Mouse (Mus musculus) MEL (cell line): ENCODE data around the gene Cand2. TPM values are rescaled to one million over a fixed set of nuclear protein-coding genes. Genes with fewer than 3 reads are reported as not detected.

Source experiments
- DNase-seq: peaks from one replicate; pipeline ENCODE4 v3.0.0; 2011; ENCODE audit warnings: low read depth, low spot score
- H3K27ac ChIP-seq: 2 replicates; pipeline ENCODE4 v1.5.1; 2012; ENCODE audit warnings: low read depth, mild to moderate bottlenecking, control low read depth, low read length, moderate library complexity; ENCODE audit not compliant: control insufficient read depth
- H3K27me3 ChIP-seq, 2 experiments: fragments of 150-350 bp in 1 of 2; sonication (generic) in 1 of 2; 2 replicates each; pipeline ENCODE4 v1.6.1; 2012; ENCODE audit warnings: low read length in 2 of 2, mild to moderate bottlenecking in 2 of 2, improper control_type of control experiment in 1 of 2, moderate library complexity in 1 of 2; ENCODE audit not compliant: insufficient read depth in 2 of 2, control insufficient read depth in 1 of 2
- H3K36me3 ChIP-seq, 2 experiments: 2 replicates each; pipeline ENCODE4 v1.6.1; 2012 to 2014; ENCODE audit warnings: low read length in 2 of 2, improper control_type of control experiment in 1 of 2, inconsistent platforms in 1 of 2, mild to moderate bottlenecking in 1 of 2; ENCODE audit not compliant: insufficient read depth in 2 of 2, control insufficient read depth in 1 of 2
- H3K4me1 ChIP-seq, 2 experiments: fragments of 150-350 bp in 1 of 2; sonication (generic) in 1 of 2; 2 replicates each; pipeline ENCODE4 v1.6.1; 2012; ENCODE audit warnings: low read length in 2 of 2, improper control_type of control experiment in 1 of 2, mild to moderate bottlenecking in 1 of 2; ENCODE audit not compliant: insufficient read depth in 2 of 2, control insufficient read depth in 1 of 2
- H3K4me3 ChIP-seq, 2 experiments: fragments of 150-350 bp in 1 of 2; sonication (generic) in 1 of 2; 2 replicates each; pipeline ENCODE4 v1.5.1; 2012; ENCODE audit warnings: low read depth in 2 of 2, low read length in 2 of 2, mild to moderate bottlenecking in 2 of 2, moderate library complexity in 2 of 2, control low read depth in 1 of 2, improper control_type of control experiment in 1 of 2; ENCODE audit not compliant: control insufficient read depth in 1 of 2, insufficient read depth in 1 of 2
- H3K79me2 ChIP-seq: 2 replicates; pipeline ENCODE4 v1.6.1; 2012; ENCODE audit warnings: mild to moderate bottlenecking, low read length, moderate library complexity; ENCODE audit not compliant: control insufficient read depth, poor library complexity, insufficient read depth
- H3K9ac ChIP-seq: 2 replicates; pipeline ENCODE4 v1.6.1; 2012; ENCODE audit warnings: low read depth, mild to moderate bottlenecking, control low read depth, low read length, moderate library complexity; ENCODE audit not compliant: control insufficient read depth, poor library complexity, severe bottlenecking
- H3K9me3 ChIP-seq: fragments of 150-350 bp; sonication (generic); replicated peaks from 2 replicates; pipeline ENCODE4 v1.6.1; 2012; ENCODE audit warnings: mild to moderate bottlenecking, low read length, improper control_type of control experiment, moderate library complexity; ENCODE audit not compliant: insufficient read depth
- CHD1 ChIP-seq: IDR thresholded peaks from 2 replicates; pipeline ENCODE4 v1.6.1; 2012; ENCODE audit warnings: low read depth, mild to moderate bottlenecking, inconsistent platforms, low read length, improper control_type of control experiment
- CTCF ChIP-seq, 3 experiments: IDR thresholded peaks in 2 of 3; conservative IDR thresholded peaks in 1 of 3; 2 replicates each; pipeline ENCODE4 v1.5.1; 2011 to 2012; ENCODE audit warnings: low read length in 3 of 3, low read depth in 2 of 3, mild to moderate bottlenecking in 2 of 3, improper control_type of control experiment in 1 of 3, inconsistent platforms in 1 of 3, mixed read lengths in 1 of 3, moderate library complexity in 1 of 3; ENCODE audit not compliant: control insufficient read depth in 1 of 3, insufficient read depth in 1 of 3, poor library complexity in 1 of 3, severe bottlenecking in 1 of 3
- EP300 ChIP-seq, 2 experiments: IDR thresholded peaks; 2 replicates each; pipeline ENCODE4 v1.6.1; 2011; ENCODE audit warnings: improper control_type of control experiment in 2 of 2, low read length in 2 of 2, low read depth in 1 of 2, mild to moderate bottlenecking in 1 of 2
- HCFC1 ChIP-seq: IDR thresholded peaks from 2 replicates; pipeline ENCODE4 v1.6.1; 2012; ENCODE audit warnings: low read depth, mild to moderate bottlenecking, inconsistent platforms, low read length, improper control_type of control experiment, moderate library complexity
- MAX ChIP-seq: IDR thresholded peaks from 2 replicates; pipeline ENCODE4 v1.6.1; 2011; ENCODE audit warnings: low read length, improper control_type of control experiment
- MYB ChIP-seq: IDR thresholded peaks from 2 replicates; pipeline ENCODE4 v1.6.1; 2011; ENCODE audit warnings: mild to moderate bottlenecking, low read depth, low read length, improper control_type of control experiment
- NELFE ChIP-seq: IDR thresholded peaks from 2 replicates; pipeline ENCODE4 v1.6.1; 2011; ENCODE audit warnings: low read depth, low read length, improper control_type of control experiment
- RAD21 ChIP-seq: IDR thresholded peaks from 2 replicates; pipeline ENCODE4 v1.6.1; 2011; ENCODE audit warnings: mild to moderate bottlenecking, low read depth, low read length, improper control_type of control experiment
- SMC3 ChIP-seq: IDR thresholded peaks from 2 replicates; pipeline ENCODE4 v1.6.1; 2011; ENCODE audit warnings: low read depth, low read length, improper control_type of control experiment
- UBTF ChIP-seq: IDR thresholded peaks from 2 replicates; pipeline ENCODE4 v1.6.1; 2012; ENCODE audit warnings: low read depth, mild to moderate bottlenecking, inconsistent platforms, low read length, improper control_type of control experiment, moderate library complexity, borderline replicate concordance; ENCODE audit not compliant: insufficient read depth
- ZC3H11A ChIP-seq: IDR thresholded peaks from 2 replicates; pipeline ENCODE4 v1.6.1; 2012; ENCODE audit warnings: low read depth, mild to moderate bottlenecking, inconsistent platforms, low read length, improper control_type of control experiment
- ZNF384 ChIP-seq: IDR thresholded peaks from 2 replicates; pipeline ENCODE4 v1.6.1; 2012; ENCODE audit warnings: low read depth, mild to moderate bottlenecking, inconsistent platforms, low read length, improper control_type of control experiment
- polyA plus RNA-seq, 2 experiments: library from polyadenylated mRNA; stranded (reverse) in 1 of 2; unstranded in 1 of 2; fragments of >175 nt in 1 of 2; fragments of >200 nt in 1 of 2; gene quantifications; 2 replicates each; pipeline versions ENCODE4 v1.2.1 to v1.2.4; 2012; ENCODE audit warnings: low replicate concordance in 2 of 2, low read depth in 1 of 2; ENCODE audit not compliant: insufficient read length in 2 of 2, insufficient read depth in 1 of 2, missing spikeins in 1 of 2
- total RNA-seq: library from RNA; depleted of rRNA; stranded (reverse); fragments of 300-350 nt; gene quantifications from 2 replicates; pipeline ENCODE4 v1.2.3, GENCODE M21; 2012

The Cand2 gene
- total and polyA plus RNA-seq, 3 experiments, result 1.8 to 6.6 TPM; not detected in 1

DNA sequence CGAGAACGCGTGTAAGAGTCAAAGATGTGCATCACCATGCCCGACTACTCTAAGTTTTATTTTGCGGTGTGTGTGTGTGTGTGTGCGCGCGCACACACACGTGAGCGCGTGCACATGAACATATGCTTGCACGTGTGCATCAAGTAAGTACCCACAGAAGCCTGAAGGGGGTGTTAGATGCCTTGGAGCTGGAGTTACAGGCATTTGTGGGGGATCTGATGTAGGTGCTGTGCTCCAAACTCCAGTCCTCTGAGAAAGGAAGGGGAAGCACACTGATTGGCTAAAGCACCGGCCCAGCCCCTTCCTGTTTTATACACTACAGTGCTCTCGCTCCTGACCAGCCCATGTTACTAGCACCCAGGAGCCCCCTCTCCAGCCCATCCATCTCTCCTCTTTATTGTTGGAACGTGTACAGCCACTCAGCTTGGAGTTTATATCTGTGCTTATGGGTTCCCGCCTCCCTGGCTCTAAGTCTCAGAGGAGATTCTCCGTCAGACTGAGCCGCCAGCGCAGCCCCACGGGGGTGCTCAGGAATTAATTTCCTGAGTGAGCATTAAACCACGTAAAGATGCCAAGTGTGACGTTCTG lies 41.9 kb upstream of the Cand2 start:
- no peak for DNase-seq
- H3K9ac ChIP-seq, result no peak overlapping the region
- TF ChIP-seq CHD1, result no peak
- TF ChIP-seq UBTF, result no peak
- TF ChIP-seq NELFE, result no peak
- no peak for TF ChIP-seq MYB
- TF ChIP-seq MAX, result no peak
- TF ChIP-seq ZNF384, result no peak
- no peak for TF ChIP-seq HCFC1
- no peak overlapping the region for H3K4me3 ChIP-seq
- H3K27ac ChIP-seq, result no peak overlapping the region
- no peaks in the 10 kb centered on the region for H3K79me2 ChIP-seq
- no peaks in the 10 kb centered on the region for H3K9me3 ChIP-seq
- no peaks in the 10 kb centered on the region for H3K4me1 ChIP-seq
- H3K36me3 ChIP-seq, result no peaks in the 10 kb centered on the region
- H3K27me3 ChIP-seq, result no peaks in the 10 kb centered on the region

GRCm38 (mm10) chr6:115734909-115735308 lies 39.4 kb upstream of the Cand2 start:
- DNase-seq, result peak; percentile 64
- H3K4me1 ChIP-seq, result no peaks in the 10 kb centered on the region
- no peak overlapping the region for H3K27ac ChIP-seq
- no peaks in the 10 kb centered on the region for H3K36me3 ChIP-seq
- no peaks in the 10 kb centered on the region for H3K27me3 ChIP-seq
- no peak overlapping the region for H3K4me3 ChIP-seq
- no peak overlapping the region for H3K9ac ChIP-seq
- no peaks in the 10 kb centered on the region for H3K9me3 ChIP-seq
- H3K79me2 ChIP-seq, result no peaks in the 10 kb centered on the region
- TF ChIP-seq ZC3H11A, result peak; percentile 38
- no peak for TF ChIP-seq HCFC1
- TF ChIP-seq CHD1, result no peak
- TF ChIP-seq RAD21, result peak; percentile 48
- TF ChIP-seq SMC3, result peak; percentile 57
- TF ChIP-seq CTCF (IDR thresholded peaks at IDR 0.05 in 2 of 3, conservative IDR thresholded peaks at IDR 0.05 in 1 of 3; ENCODE audit: control insufficient read depth in 1 of 3, insufficient read depth in 1 of 3, low read depth in 2 of 3, low read length in 3 of 3, poor library complexity in 1 of 3, severe bottlenecking in 1 of 3), result peak; percentile 54 to 69 (median 64)

DNA sequence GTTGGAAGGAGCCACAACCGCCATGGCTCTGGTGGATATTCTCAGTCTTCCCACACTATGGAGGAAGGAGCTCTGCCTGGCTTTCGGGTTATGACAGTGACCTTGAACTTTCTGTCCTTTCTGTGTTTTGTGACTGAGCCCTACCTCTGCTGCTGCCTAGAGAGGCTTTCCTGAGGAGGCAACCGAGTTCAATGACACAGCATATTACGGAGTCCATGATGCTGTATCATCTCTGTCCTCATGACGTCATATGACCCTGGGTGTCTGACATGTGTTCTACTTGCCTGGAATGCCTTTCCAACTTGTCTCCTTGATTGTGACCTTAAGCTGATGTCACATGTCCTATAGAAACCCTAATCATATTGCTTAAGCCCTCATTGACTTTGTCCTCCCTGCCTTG lies 35.3 kb upstream of the Cand2 start:
- TF ChIP-seq EP300 (IDR thresholded peaks at IDR 0.05; ENCODE audit: low read depth in 1 of 2, low read length in 2 of 2), result no peak
- TF ChIP-seq, all 39 proteins: peak for 0
- Histone ChIP-seq H3K9ac (no peak overlapping the region), H3K9me3 (no peaks in the 10 kb centered on the region), H3K27ac (no peak overlapping the region), H3K4me3 (no peak overlapping the region), H3K36me3 (no peaks in the 10 kb centered on the region), H3K4me1 (no peaks in the 10 kb centered on the region; a peak in 1 of 4 replicates), H3K79me2 (no peaks in the 10 kb centered on the region), H3K27me3 (no peaks in the 10 kb centered on the region)
- DNase-seq, result no peak
